Comparison of ENCODE assay signal across 1 mouse cellular context in the genomic region with DNA sequence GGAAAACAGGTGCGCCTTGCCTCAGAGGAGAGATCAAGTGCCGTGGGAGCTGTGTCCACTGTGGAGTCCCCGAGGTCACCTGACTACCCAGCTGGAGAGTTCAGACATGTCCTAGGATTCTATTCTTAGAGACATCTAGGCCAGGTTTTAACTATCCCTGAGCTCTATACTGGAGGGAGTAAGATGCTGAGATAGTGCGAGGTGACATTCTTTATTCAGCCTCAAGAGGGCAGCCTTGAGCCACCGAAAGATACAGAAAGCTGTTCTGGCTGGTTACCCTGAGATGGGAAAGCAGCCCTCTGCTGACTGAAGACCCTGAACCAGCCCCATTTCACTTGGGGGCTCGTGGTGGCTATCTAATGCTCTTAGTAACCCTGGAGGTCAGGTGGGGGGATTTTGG.
TF ChIP-seq lines count a peak whose summit lies in the region.

No protein-coding gene starts in this region.

TF ChIP-seq in CH12.LX, 34 proteins besides CTCF, POLR2A, EP300 and RAD21:
- TF ChIP-seq MEF2A (IDR thresholded peaks at IDR 0.05; ENCODE audit: borderline replicate concordance, low read depth, low read length) (no peak), SIN3A (IDR thresholded peaks at IDR 0.05; ENCODE audit: low read length) (no peak), ETS1 (conservative IDR thresholded peaks at IDR 0.05; ENCODE audit: low read depth, low read length) (no peak), SMC3 (IDR thresholded peaks at IDR 0.05; ENCODE audit: low read depth, low read length) (no peak), TBP (conservative IDR thresholded peaks at IDR 0.05; ENCODE audit: low read depth, low read length) (no peak), TCF12 (IDR thresholded peaks at IDR 0.05; ENCODE audit: low read depth, low read length) (no peak), ZC3H11A (IDR thresholded peaks at IDR 0.05; ENCODE audit: low read depth, low read length) (no peak), MYC (IDR thresholded peaks at IDR 0.05; ENCODE audit: low read depth, low read length) (no peak), USF2 (conservative IDR thresholded peaks at IDR 0.05; ENCODE audit: low read depth, low read length) (no peak), MAZ (IDR thresholded peaks at IDR 0.05; ENCODE audit: low read depth, low read length) (no peak), GABPA (IDR thresholded peaks at IDR 0.05; ENCODE audit: insufficient replicate concordance, low read depth, low read length) (no peak), PAX5 (IDR thresholded peaks at IDR 0.05; ENCODE audit: low read length) (no peak), HCFC1 (IDR thresholded peaks at IDR 0.05; ENCODE audit: low read depth, low read length) (no peak), UBTF (IDR thresholded peaks at IDR 0.05; ENCODE audit: low read depth, low read length) (no peak)
